Mouse (Mus musculus) midbrain, embryonic 15.5 days (tissue): Measurements from ENCODE around the gene Gm14403. TPM values are rescaled to one million over a fixed set of nuclear protein-coding genes. Genes with fewer than 3 reads are reported as not detected.
"Not testable (repeated sequence)": the region's sequence is repeated elsewhere in the genome, so short reads cannot be mapped to it uniquely, and the experiment has no call there.

Experiments
- ATAC-seq: fragments of 200-750 bp; cut with Nextera tagmentation; replicated peaks from 2 replicates; pipeline ENCODE4 v1.8.0; 2017; ENCODE audit warnings: moderate TSS enrichment
- H3K27ac ChIP-seq: fragments of 300-500 bp; sonication (generic); 2 replicates; pipeline ENCODE4 v1.5.1; 2015; ENCODE audit warnings: mild to moderate bottlenecking, inconsistent platforms
- H3K27me3 ChIP-seq: fragments of 300-500 bp; sonication (generic); replicated peaks from 2 replicates; pipeline ENCODE4 v1.6.1; 2015; ENCODE audit warnings: inconsistent platforms
- H3K36me3 ChIP-seq: fragments of 300-500 bp; sonication (generic); replicated peaks from 2 replicates; pipeline ENCODE4 v1.6.1; 2015; ENCODE audit warnings: inconsistent platforms
- H3K4me1 ChIP-seq: fragments of 300-500 bp; sonication (generic); 2 replicates; pipeline ENCODE4 v1.6.1; 2015; ENCODE audit warnings: inconsistent platforms
- H3K4me2 ChIP-seq: fragments of 300-500 bp; sonication (generic); 2 replicates; pipeline ENCODE4 v1.6.1; 2015; ENCODE audit warnings: inconsistent platforms, mild to moderate bottlenecking, moderate library complexity
- H3K4me3 ChIP-seq: fragments of 300-500 bp; sonication (generic); 2 replicates; pipeline ENCODE4 v1.5.1; 2015; ENCODE audit warnings: mild to moderate bottlenecking, inconsistent platforms
- H3K9ac ChIP-seq: fragments of 300-500 bp; sonication (generic); 2 replicates; pipeline ENCODE4 v1.6.1; 2015; ENCODE audit warnings: mild to moderate bottlenecking, inconsistent platforms
- H3K9me3 ChIP-seq: fragments of 300-500 bp; sonication (generic); 2 replicates; pipeline ENCODE4 v1.6.1; 2016; ENCODE audit warnings: inconsistent platforms
- WGBS: fragments of 180-500 bp; shearing (Covaris S2); methylation state at CpG from one replicate; pipeline ENCODE4 v1.1.7; 2015; ENCODE audit warnings: mixed read lengths; 5-methylcytosine and 5-hydroxymethylcytosine counted together
- polyA plus RNA-seq: library from polyadenylated mRNA; unstranded; fragments of >200 nt; fragmentation: Nextera tagmentation; extraction: Ambion mirVana; gene quantifications from 2 replicates; pipeline ENCODE4 v1.2.1, GENCODE M21; 2015

The Gm14403 gene
- 2.3 and 2.7 TPM in 2 replicates for polyA plus RNA-seq

- not testable (repeated sequence) for H3K9ac ChIP-seq, H3K27ac ChIP-seq, H3K9me3 ChIP-seq, H3K4me1 ChIP-seq, H3K27me3 ChIP-seq, ATAC-seq, H3K36me3 ChIP-seq
- 22% methylated on average over 7 of the region's 7 CpGs for WGBS
- Histone ChIP-seq H3K4me2 (peak within 1 kb of the TSS; percentile 37), H3K4me3 (peak within 1 kb of the TSS; percentile 38)
Observed at GRCm38 (mm10) chr2:177498067-177498466, at the start of gene Gm14403. TSS of gene Gm14403 (plus strand) at chr2:177498215.

GRCm38 (mm10) chr2:177464676-177465075 lies 33.3 kb upstream of the Gm14403 start, which contains the start of gene Zfp970:
TSS of gene Zfp970 (plus strand) at chr2:177464733.
- not testable (repeated sequence) for H3K36me3 ChIP-seq, H3K4me1 ChIP-seq, H3K9ac ChIP-seq, H3K9me3 ChIP-seq, ATAC-seq, H3K27ac ChIP-seq, H3K27me3 ChIP-seq
- Histone ChIP-seq H3K4me2 (peak within 1 kb of the TSS; percentile 43), H3K4me3 (peak within 1 kb of the TSS; percentile 41)
- WGBS, result 5% methylated on average over 8 of the region's 9 CpGs

- H3K36me3 ChIP-seq, H3K9ac ChIP-seq, H3K27ac ChIP-seq, H3K4me3 ChIP-seq, H3K4me1 ChIP-seq, H3K4me2 ChIP-seq, H3K9me3 ChIP-seq, ATAC-seq, H3K27me3 ChIP-seq: not testable (repeated sequence)
Observed at GRCm38 (mm10) chr2:177468222-177468621, 29.8 kb upstream of the Gm14403 start.

- H3K27ac ChIP-seq, H3K9ac ChIP-seq, H3K4me2 ChIP-seq, ATAC-seq, H3K36me3 ChIP-seq, H3K9me3 ChIP-seq, H3K4me3 ChIP-seq, H3K4me1 ChIP-seq, H3K27me3 ChIP-seq: not testable (repeated sequence)
- WGBS, result 90% methylated on average over 5 of the region's 10 CpGs
Observed at GRCm38 (mm10) chr2:177472261-177472660, 25.8 kb upstream of the Gm14403 start.

GRCm38 (mm10) chr2:177481971-177482370 lies 16.0 kb upstream of the Gm14403 start:
- H3K4me3 ChIP-seq, H3K27ac ChIP-seq, ATAC-seq, H3K4me2 ChIP-seq, H3K36me3 ChIP-seq, H3K9me3 ChIP-seq, H3K27me3 ChIP-seq, H3K9ac ChIP-seq, H3K4me1 ChIP-seq: not testable (repeated sequence)
- WGBS, result 89% methylated on average over 1 of the region's 1 CpGs

GRCm38 (mm10) chr2:177483238-177483948 lies 14.6 kb upstream of the Gm14403 start:
- H3K9ac ChIP-seq, ATAC-seq, H3K4me1 ChIP-seq, H3K9me3 ChIP-seq, H3K27ac ChIP-seq, H3K27me3 ChIP-seq, H3K4me2 ChIP-seq, H3K36me3 ChIP-seq, H3K4me3 ChIP-seq: not testable (repeated sequence)
- WGBS, result 91% methylated on average over 11 of the region's 11 CpGs

GRCm38 (mm10) chr2:177499182-177499581 lies 1.2 kb downstream of the Gm14403 start:
- H3K9me3 ChIP-seq, H3K27me3 ChIP-seq, H3K9ac ChIP-seq, ATAC-seq, H3K4me3 ChIP-seq, H3K4me1 ChIP-seq, H3K36me3 ChIP-seq, H3K4me2 ChIP-seq, H3K27ac ChIP-seq: not testable (repeated sequence)
- WGBS, result 43% methylated on average over 1 of the region's 1 CpGs

- not testable (repeated sequence) for H3K9ac ChIP-seq, H3K36me3 ChIP-seq, H3K4me1 ChIP-seq, ATAC-seq, H3K27ac ChIP-seq, H3K4me3 ChIP-seq, H3K4me2 ChIP-seq, H3K9me3 ChIP-seq, H3K27me3 ChIP-seq
- 94% methylated on average over 1 of the region's 1 CpGs for WGBS
Observed at GRCm38 (mm10) chr2:177505211-177505719, 7.2 kb downstream of the Gm14403 start.

- H3K4me1 ChIP-seq, H3K9me3 ChIP-seq, ATAC-seq, H3K27me3 ChIP-seq, H3K36me3 ChIP-seq, H3K4me3 ChIP-seq, H3K27ac ChIP-seq, H3K4me2 ChIP-seq, H3K9ac ChIP-seq: not testable (repeated sequence)
- WGBS, result 69% methylated on average over 4 of the region's 4 CpGs
Observed at GRCm38 (mm10) chr2:177511381-177511780, 13.4 kb downstream of the Gm14403 start.

GRCm38 (mm10) chr2:177511972-177512371 lies 14.0 kb downstream of the Gm14403 start:
- H3K27ac ChIP-seq, H3K9me3 ChIP-seq, H3K4me1 ChIP-seq, H3K27me3 ChIP-seq, ATAC-seq, H3K4me2 ChIP-seq, H3K9ac ChIP-seq, H3K36me3 ChIP-seq, H3K4me3 ChIP-seq: not testable (repeated sequence)
- 87% methylated on average over 3 of the region's 3 CpGs for WGBS

- not testable (repeated sequence) for H3K4me2 ChIP-seq, H3K4me3 ChIP-seq, ATAC-seq, H3K4me1 ChIP-seq, H3K27me3 ChIP-seq, H3K27ac ChIP-seq, H3K36me3 ChIP-seq, H3K9me3 ChIP-seq, H3K9ac ChIP-seq
- 91% methylated on average over 4 of the region's 4 CpGs for WGBS
Observed at GRCm38 (mm10) chr2:177513991-177514479, 16.0 kb downstream of the Gm14403 start.

GRCm38 (mm10) chr2:177517746-177518145 lies 19.7 kb downstream of the Gm14403 start:
- H3K4me3 ChIP-seq, H3K27ac ChIP-seq, H3K9ac ChIP-seq, H3K36me3 ChIP-seq, ATAC-seq, H3K4me1 ChIP-seq, H3K4me2 ChIP-seq, H3K27me3 ChIP-seq, H3K9me3 ChIP-seq: not testable (repeated sequence)
- 86% methylated on average over 9 of the region's 9 CpGs for WGBS

GRCm38 (mm10) chr2:177518354-177518753 lies 20.3 kb downstream of the Gm14403 start:
- not testable (repeated sequence) for H3K4me2 ChIP-seq, H3K4me3 ChIP-seq, H3K27ac ChIP-seq, H3K4me1 ChIP-seq, ATAC-seq, H3K9me3 ChIP-seq, H3K36me3 ChIP-seq, H3K9ac ChIP-seq, H3K27me3 ChIP-seq
- WGBS, result 88% methylated on average over 7 of the region's 7 CpGs
